Mouse (Mus musculus): ENCODE measurements around the gene Vmn2r14. TPM values are rescaled to one million over a fixed set of nuclear protein-coding genes. Genes with fewer than 3 reads are reported as not detected.

Gene Vmn2r14
- polyA plus RNA-seq (2012; rRNA removed): not detected in 2 replicates

GRCm38 (mm10) chr5:109224608-109225007, at the start of gene Vmn2r14:
Vmn2r14 (minus strand) TSS chr5:109224708.

GRCm38 (mm10) chr5:109192099-109192498, 32.4 kb downstream of the Vmn2r14 start, which contains the start of gene Vmn2r13:
Vmn2r13 (minus strand) TSS chr5:109192199.

Other genes starting within 250 kb of the Vmn2r14 start
- gene Vmn2r10, start 218.2 kb downstream of the Vmn2r14 start, polyA plus RNA-seq (2012; rRNA removed): not detected in 2 replicates
- not detected in 2 replicates for gene Vmn2r11, start 165.1 kb downstream of the Vmn2r14 start, polyA plus RNA-seq (2012; rRNA removed)
- gene Vmn2r12, start 126.8 kb downstream of the Vmn2r14 start, polyA plus RNA-seq (2012; rRNA removed): not detected in 2 replicates
- gene Vmn2r13, start 32.5 kb downstream of the Vmn2r14 start, polyA plus RNA-seq (2012; rRNA removed): not detected in 2 replicates
- gene Vmn2r15, start 72.9 kb upstream of the Vmn2r14 start, polyA plus RNA-seq (2012; rRNA removed): not detected in 2 replicates
- gene Vmn2r16, start 105.5 kb upstream of the Vmn2r14 start, polyA plus RNA-seq (2012; rRNA removed): not detected in 2 replicates
- not detected in 2 replicates for gene Vmn2r17, start 195.0 kb upstream of the Vmn2r14 start, polyA plus RNA-seq (2012; rRNA removed)